Mouse (Mus musculus): ENCODE data around the gene Aarsd1.
"Not testable (repeated sequence)": the region's sequence is repeated elsewhere in the genome, so short reads cannot be mapped to it uniquely, and the experiment has no call there.

Aarsd1 gene

GRCm38 (mm10) chr11:101446860-101447259 lies 29.4 kb upstream of the Aarsd1 start:
- DNase-seq (ENCODE audit: low read depth, low spot score), result not testable (repeated sequence)

- no peak for DNase-seq (ENCODE audit: low read depth, low spot score)
These were observed 28.9 kb upstream of the Aarsd1 start for GRCm38 (mm10) chr11:101446319-101446718.

GRCm38 (mm10) chr11:101442760-101443159 lies 25.3 kb upstream of the Aarsd1 start:
- no peak for DNase-seq (ENCODE audit: low read depth, low spot score)

- DNase-seq (ENCODE audit: low read depth, low spot score), result peak; percentile 100
These were observed 24.8 kb upstream of the Aarsd1 start, which contains the start of gene Rpl27 for GRCm38 (mm10) chr11:101442127-101442693. Rpl27 (plus strand) TSS chr11:101442298.

- DNase-seq (ENCODE audit: low read depth, low spot score), result not testable (repeated sequence)
These were observed 24.2 kb upstream of the Aarsd1 start for GRCm38 (mm10) chr11:101441450-101442126.

GRCm38 (mm10) chr11:101438006-101438405 lies 20.6 kb upstream of the Aarsd1 start:
- DNase-seq (ENCODE audit: low read depth, low spot score), result not testable (repeated sequence)

- no peak for DNase-seq (ENCODE audit: low read depth, low spot score)
These were observed 19.5 kb upstream of the Aarsd1 start for GRCm38 (mm10) chr11:101436916-101437315.

- no peak for DNase-seq (ENCODE audit: low read depth, low spot score)
These were observed 18.4 kb upstream of the Aarsd1 start for GRCm38 (mm10) chr11:101435831-101436230.

GRCm38 (mm10) chr11:101433396-101433795 lies 16.0 kb upstream of the Aarsd1 start:
- no peak for DNase-seq (ENCODE audit: low read depth, low spot score)

GRCm38 (mm10) chr11:101431327-101431726 lies 13.9 kb upstream of the Aarsd1 start:
- DNase-seq (ENCODE audit: low read depth, low spot score), result no peak

GRCm38 (mm10) chr11:101426165-101426564 lies 8.8 kb upstream of the Aarsd1 start:
- DNase-seq (ENCODE audit: low read depth, low spot score), result no peak

GRCm38 (mm10) chr11:101424925-101425813 lies 7.8 kb upstream of the Aarsd1 start, which contains the start of the genes Rundc1 and Ptges3l:
Rundc1 (plus strand) TSS chr11:101425085.
Ptges3l (minus strand) TSS chr11:101425333.
- peak; percentile 93 for DNase-seq (ENCODE audit: low read depth, low spot score)

- no peak for DNase-seq (ENCODE audit: low read depth, low spot score)
These were observed 6.9 kb upstream of the Aarsd1 start, which contains the start of gene Gm27029 for GRCm38 (mm10) chr11:101424105-101424851. Gm27029 (minus strand) TSS chr11:101424796.

GRCm38 (mm10) chr11:101420148-101420547 lies 2.7 kb upstream of the Aarsd1 start:
- DNase-seq (ENCODE audit: low read depth, low spot score), result no peak

- no peak for DNase-seq (ENCODE audit: low read depth, low spot score)
These were observed 2.2 kb upstream of the Aarsd1 start for GRCm38 (mm10) chr11:101419610-101420009.

- DNase-seq (ENCODE audit: low read depth, low spot score), result no peak
These were observed 1.6 kb upstream of the Aarsd1 start for GRCm38 (mm10) chr11:101418991-101419390.

GRCm38 (mm10) chr11:101416433-101417100 lies 848 bp downstream of the Aarsd1 start:
- no peak for DNase-seq (ENCODE audit: low read depth, low spot score)

- no peak for DNase-seq (ENCODE audit: low read depth, low spot score)
These were observed 2.1 kb downstream of the Aarsd1 start for GRCm38 (mm10) chr11:101415306-101415705.

GRCm38 (mm10) chr11:101395110-101395509 lies 22.3 kb downstream of the Aarsd1 start:
- peak; percentile 61 for DNase-seq (ENCODE audit: low read depth, low spot score)

- DNase-seq (ENCODE audit: low read depth, low spot score), result peak; percentile 31
These were observed 35.6 kb downstream of the Aarsd1 start for GRCm38 (mm10) chr11:101381817-101382216.

GRCm38 (mm10) chr11:101378926-101379325 lies 38.5 kb downstream of the Aarsd1 start:
- no peak for DNase-seq (ENCODE audit: low read depth, low spot score)

All from WW6 (cell line).